Mouse (Mus musculus) embryonic facial prominence, embryonic 15.5 days (tissue): Measurements from ENCODE around the gene Nradd. TPM values are rescaled to one million over a fixed set of nuclear protein-coding genes. Genes with fewer than 3 reads are reported as not detected.

Source experiments
- microRNA-seq: library from miRNA; unstranded; fragments of <30 nt; microRNA quantifications from one replicate; pipeline ENCODE4, GENCODE M21; 2016; ENCODE audit warnings: borderline number of aligned reads
- polyA plus RNA-seq: library from polyadenylated mRNA; unstranded; fragments of >200 nt; fragmentation: Nextera tagmentation; extraction: Ambion mirVana; gene quantifications from 2 replicates; pipeline ENCODE4 v1.2.1, GENCODE M21; 2015

Gene Nradd
- polyA plus RNA-seq, 1 experiment from 2014 or later: 51.4 TPM

Small RNA genes lying within 50 kb of the gene (microRNA-seq; reads per million reads assigned to microRNA genes)
- not detected for gene Mir8107

Other genes with a start within 250 kb of the Nradd start
- gene Ptpn23, start 216.2 kb downstream of the Nradd start, polyA plus RNA-seq: 20.5 and 21.5 TPM in 2 replicates
- 4.4 and 5.1 TPM in 2 replicates for gene Ngp, start 204.7 kb downstream of the Nradd start, polyA plus RNA-seq
- gene Klhl18, start 147.8 kb downstream of the Nradd start, polyA plus RNA-seq: 11.1 and 12.8 TPM in 2 replicates
- 4.0 and 7.4 TPM in 2 replicates for gene Kif9, start 147.5 kb downstream of the Nradd start, polyA plus RNA-seq
- gene Setd2, start 91.9 kb downstream of the Nradd start, polyA plus RNA-seq: 33.7 and 34.3 TPM in 2 replicates
- 4.9 and 6.7 TPM in 2 replicates for gene Nbeal2, start 29.7 kb upstream of the Nradd start, polyA plus RNA-seq
- gene Ccdc12, start 32.1 kb upstream of the Nradd start, polyA plus RNA-seq: 131 and 139 TPM in 2 replicates
- gene Myl3, start 117.4 kb upstream of the Nradd start, polyA plus RNA-seq: 7.5 and 8.5 TPM in 2 replicates
- gene Pth1r, start 122.7 kb upstream of the Nradd start, polyA plus RNA-seq: 133 and 145 TPM in 2 replicates
- gene Prss42, start 173.7 kb upstream of the Nradd start, polyA plus RNA-seq: not detected in 2 replicates
- not detected in 2 replicates for gene Prss44, start 189.5 kb upstream of the Nradd start, polyA plus RNA-seq
- gene Prss43, start 202.2 kb upstream of the Nradd start, polyA plus RNA-seq: not detected in 2 replicates
- not detected in 2 replicates for gene Prss45, start 210.1 kb upstream of the Nradd start, polyA plus RNA-seq
- 0.22 TPM in 1 of 2 replicates, not detected in the other for gene Prss46, start 220.1 kb upstream of the Nradd start, polyA plus RNA-seq
- gene Prss50, start 233.5 kb upstream of the Nradd start, polyA plus RNA-seq: 0.81 and 0.93 TPM in 2 replicates